Mouse (Mus musculus) thymus, postnatal 10 days (tissue): Measurements from ENCODE around the gene Gm17604.
A peak's percentile ranks its signal among the peaks of the same experiment; 100 is the strongest.

ENCODE experiments used
- DNase-seq, 2 experiments: peaks; one replicate each; pipeline ENCODE4 v3.0.0; 2021; ENCODE audit warnings: low spot score in 2 of 2

Gene Gm17604

DNA sequence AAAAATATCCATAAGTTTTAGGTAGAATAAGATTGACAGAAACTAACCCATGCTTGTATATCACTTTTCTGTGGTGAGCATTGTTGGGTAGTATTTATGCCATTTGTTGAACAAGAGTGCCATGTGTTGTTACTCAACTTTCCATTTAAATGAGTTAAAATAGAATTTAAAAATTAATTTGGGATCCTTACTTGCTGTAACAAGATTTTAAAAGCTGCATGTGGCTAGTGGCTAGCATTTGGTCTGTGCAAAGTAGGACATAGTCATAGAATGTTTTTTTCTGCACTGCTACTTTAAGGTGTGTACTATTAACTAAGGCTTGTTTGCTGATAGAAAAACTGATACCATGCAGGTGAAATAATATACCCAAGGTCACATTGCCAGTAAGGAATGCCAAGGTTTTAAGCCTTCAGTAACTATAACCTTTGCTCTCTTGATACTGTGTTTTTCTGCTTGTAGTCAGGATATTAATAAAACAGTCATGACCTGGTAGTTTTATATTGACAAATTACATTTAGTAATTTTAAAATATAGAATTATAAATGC is at the start of gene Gm17604:
Gene Gm17604 (minus strand): TSS at position 51 of the 546 bp plus-strand sequence.
- no peak for DNase-seq

DNA sequence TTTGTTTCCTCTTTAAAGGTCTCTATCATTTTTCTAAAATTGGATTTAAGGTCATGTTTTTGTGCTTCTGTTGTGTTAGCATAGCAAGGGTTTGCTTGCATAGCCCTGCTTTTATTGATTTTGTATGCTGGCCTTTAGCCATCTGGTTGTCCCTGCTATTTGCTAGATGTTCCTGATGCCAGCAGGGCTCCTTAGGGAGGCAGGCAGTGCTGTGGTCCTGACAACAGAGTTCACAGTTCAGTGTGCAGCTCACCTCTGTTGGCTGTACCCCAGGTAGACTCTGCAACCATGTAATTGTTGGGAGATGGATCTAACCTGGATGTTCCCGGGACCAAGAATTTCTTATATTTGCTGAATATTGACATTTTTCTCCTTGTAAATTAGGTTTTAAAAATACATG is 45.3 kb upstream of the Gm17604 start:
- DNase-seq, result no peak

DNA sequence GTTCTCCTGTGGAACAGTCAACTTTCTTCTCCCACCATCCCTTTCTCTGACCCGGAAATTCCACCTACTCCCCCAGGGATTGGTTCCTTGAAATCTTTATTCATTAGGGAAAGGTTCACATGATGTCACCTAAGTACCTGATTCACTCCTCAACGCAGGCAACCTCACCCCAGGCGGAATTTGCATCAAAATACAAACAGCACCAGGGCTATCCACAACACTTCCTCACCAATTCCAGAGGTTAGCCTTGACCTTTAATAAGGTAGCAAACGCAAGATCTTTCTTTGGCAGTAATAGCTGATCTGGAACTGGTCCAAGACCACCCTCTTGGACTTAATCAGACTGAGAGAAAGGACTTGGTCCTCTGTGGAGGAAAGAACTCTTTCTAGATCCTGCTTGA is 1.5 kb downstream of the Gm17604 start:
- DNase-seq, result no peak

DNA sequence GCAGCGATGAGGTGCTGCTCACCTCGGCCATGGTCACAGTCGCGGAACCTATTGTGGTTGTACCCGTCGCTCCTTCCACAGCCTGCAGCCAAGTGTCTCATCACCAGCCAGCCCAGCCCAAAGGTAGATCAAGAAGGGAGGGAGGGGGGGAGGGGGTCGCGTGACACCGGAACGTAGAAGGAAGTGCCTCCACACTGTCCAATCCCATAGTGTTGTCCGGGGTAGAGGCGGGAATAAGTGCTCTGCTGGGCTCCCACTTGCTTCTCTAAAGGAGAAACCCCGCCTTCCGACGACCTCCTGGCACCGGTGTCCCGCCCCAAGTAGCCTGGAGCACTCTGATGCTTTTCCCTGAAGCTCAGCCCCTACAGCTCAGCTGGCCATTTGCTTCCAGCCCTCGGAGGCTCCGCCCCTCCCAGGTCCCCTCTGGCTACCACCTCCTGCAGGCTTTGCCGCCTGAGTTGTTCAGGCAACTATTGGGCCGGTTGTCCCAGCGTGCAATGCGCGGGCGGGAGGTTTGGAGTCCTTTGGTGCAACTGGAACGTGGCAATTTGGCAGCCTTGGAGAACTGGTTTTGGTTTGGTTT is 24.3 kb downstream of the Gm17604 start, which contains the start of the genes Mospd2 and Fancb:
Gene Mospd2 (minus strand): TSS at position 183 of the 583 bp plus-strand sequence.
Gene Fancb (plus strand): TSS at position 400 of the 583 bp plus-strand sequence.
- DNase-seq, result peak; percentile 57 to 77

DNA sequence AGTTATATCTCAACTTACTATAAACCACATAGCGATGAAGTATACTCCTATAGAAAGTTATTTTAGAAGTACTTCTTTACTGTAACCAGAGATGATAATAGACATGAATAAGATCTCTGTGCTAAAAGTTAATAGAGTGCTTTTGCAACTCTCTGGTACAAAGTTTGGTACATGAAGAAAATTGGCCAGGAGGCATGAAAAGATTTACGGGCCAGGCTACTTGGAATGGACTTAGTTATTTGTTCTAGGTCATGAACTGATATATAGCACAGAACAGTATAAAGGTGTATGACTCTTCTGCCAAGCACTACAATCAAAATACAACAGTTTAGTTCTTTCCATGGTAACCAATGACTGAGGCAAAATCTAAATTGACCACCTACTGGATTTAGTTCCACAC is 25.8 kb downstream of the Gm17604 start:
- no peak for DNase-seq

DNA sequence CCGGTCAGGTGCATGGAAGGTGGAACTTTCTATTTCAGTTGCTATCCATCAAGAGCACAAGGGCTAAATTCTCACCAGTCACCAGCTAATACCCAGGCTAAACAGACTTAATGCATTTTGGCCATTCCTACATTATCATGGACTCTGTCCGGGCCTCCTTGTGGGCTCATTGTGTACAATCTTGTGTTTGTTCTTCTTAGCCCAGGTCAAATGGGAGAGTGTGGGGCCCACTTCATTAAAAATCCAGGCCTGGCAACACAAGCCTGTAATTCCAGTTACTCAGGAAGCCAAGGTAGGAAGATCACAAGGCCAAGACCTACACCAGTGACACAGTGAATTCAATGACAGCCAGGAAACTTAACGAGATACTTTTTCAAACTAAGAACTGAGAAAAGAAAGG is 33.4 kb downstream of the Gm17604 start:
- DNase-seq, result no peak

DNA sequence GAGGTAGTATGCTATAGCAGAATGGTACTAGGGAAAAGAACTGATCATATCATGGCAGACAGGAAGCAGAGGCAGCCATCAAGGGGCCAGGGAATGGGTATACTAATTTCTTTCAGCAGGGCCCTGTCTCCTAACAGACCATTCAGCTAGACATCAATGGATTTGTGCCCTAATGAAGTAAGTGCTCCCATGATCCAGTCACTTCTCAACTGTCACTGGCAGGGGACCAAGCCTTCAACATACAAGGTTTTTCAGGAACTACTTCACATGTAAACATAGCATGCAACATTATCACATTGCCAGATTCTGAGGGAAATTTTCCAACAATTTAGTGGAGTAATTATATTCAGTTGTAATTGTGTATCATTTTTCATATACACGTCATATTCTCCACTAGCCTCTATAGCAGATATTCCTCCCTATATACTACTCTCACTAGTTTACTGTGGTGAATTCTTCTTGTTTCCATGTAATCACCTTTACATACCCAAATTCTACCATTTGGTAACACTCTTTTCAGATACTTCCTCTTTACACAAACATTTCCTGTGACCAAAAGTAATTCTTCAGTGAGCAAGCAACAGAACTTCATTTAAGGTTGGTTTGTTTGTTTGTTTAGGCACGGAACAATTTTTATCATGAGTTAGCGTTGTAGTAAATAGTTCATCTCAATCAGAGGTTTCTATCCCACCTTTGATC is 38.7 kb downstream of the Gm17604 start:
- DNase-seq, result no peak
